Mouse (Mus musculus) inflammation-experienced regulatory T-cells, adult 6 months (primary cell): ENCODE results near the gene Slc25a14. TPM values are rescaled to one million over a fixed set of nuclear protein-coding genes. Genes with fewer than 3 reads are reported as not detected.
A peak's percentile ranks its signal among the peaks of the same experiment; 100 is the strongest.

Experiments
- ATAC-seq: one replicate; pipeline ENCODE4 v1.8.0; 2017
- polyA plus RNA-seq, 3 experiments: library from polyadenylated mRNA; unstranded; fragments of 100-300 nt; shearing (Covaris generic); gene quantifications; one replicate each; pipeline ENCODE4 v1.2.1; 2017

Gene Slc25a14
- polyA plus RNA-seq: 10 to 100 TPM; 11.0 to 18.0 (median 11.0) TPM

- ATAC-seq: peak; percentile 96
Observed at GRCm38 (mm10) chrX:48623379-48624053, at the start of gene Slc25a14. TSS of gene Slc25a14 (plus strand) at chrX:48623413.

GRCm38 (mm10) chrX:48583332-48583731 is 39.9 kb upstream of the Slc25a14 start:
- ATAC-seq: no peak

- no peak for ATAC-seq
Observed at GRCm38 (mm10) chrX:48593721-48594098, 29.5 kb upstream of the Slc25a14 start.

GRCm38 (mm10) chrX:48594099-48594760 is 29.0 kb upstream of the Slc25a14 start, which contains the start of gene Zfp280c:
TSS of gene Zfp280c (minus strand) at chrX:48594504.
- peak; percentile 92 for ATAC-seq

- no peak for ATAC-seq
Observed at GRCm38 (mm10) chrX:48596053-48596452, 27.2 kb upstream of the Slc25a14 start.

- ATAC-seq: no peak
Observed at GRCm38 (mm10) chrX:48596906-48597305, 26.3 kb upstream of the Slc25a14 start.

GRCm38 (mm10) chrX:48604872-48605271 is 18.3 kb upstream of the Slc25a14 start:
- no peak for ATAC-seq

GRCm38 (mm10) chrX:48623049-48623378 is 199 bp upstream of the Slc25a14 start:
- no peak for ATAC-seq

GRCm38 (mm10) chrX:48624054-48624420 is 824 bp downstream of the Slc25a14 start:
- no peak for ATAC-seq

GRCm38 (mm10) chrX:48637032-48637431 is 13.8 kb downstream of the Slc25a14 start:
- no peak for ATAC-seq

- no peak for ATAC-seq
Observed at GRCm38 (mm10) chrX:48644122-48644521, 20.9 kb downstream of the Slc25a14 start.

GRCm38 (mm10) chrX:48666807-48667206 is 43.6 kb downstream of the Slc25a14 start:
- ATAC-seq: no peak

GRCm38 (mm10) chrX:48669588-48669987 is 46.4 kb downstream of the Slc25a14 start:
- no peak for ATAC-seq

- no peak for ATAC-seq
Observed at GRCm38 (mm10) chrX:48671714-48672113, 48.5 kb downstream of the Slc25a14 start.

GRCm38 (mm10) chrX:48674171-48674570 is 51.0 kb downstream of the Slc25a14 start, which contains the start of gene Gpr119:
TSS of gene Gpr119 (minus strand) at chrX:48674478.
- ATAC-seq: no peak

- peak; percentile 65 for ATAC-seq
Observed at GRCm38 (mm10) chrX:48683451-48683850, 60.2 kb downstream of the Slc25a14 start.

GRCm38 (mm10) chrX:48683857-48684256 is 60.6 kb downstream of the Slc25a14 start:
- no peak for ATAC-seq

GRCm38 (mm10) chrX:48694460-48694859 is 71.2 kb downstream of the Slc25a14 start:
- peak; percentile 27 for ATAC-seq

- ATAC-seq: peak; percentile 98
Observed at GRCm38 (mm10) chrX:48694864-48695371, 71.7 kb downstream of the Slc25a14 start, which contains the start of gene Rbmx2. TSS of gene Rbmx2 (plus strand) at chrX:48695004.

GRCm38 (mm10) chrX:48709701-48710100 is 86.5 kb downstream of the Slc25a14 start:
- ATAC-seq: no peak
